Mouse (Mus musculus) bone marrow, adult 2 months (tissue): ENCODE data around the gene Gmds. TPM values are rescaled to one million over a fixed set of nuclear protein-coding genes. Genes with fewer than 3 reads are reported as not detected.
A peak's percentile ranks its signal among the peaks of the same experiment; 100 is the strongest.

Source experiments
- H3K27ac ChIP-seq: fragments of 200-500 bp; 2 replicates; pipeline ENCODE4 v1.5.1; 2012; ENCODE audit warnings: low read depth, mild to moderate bottlenecking, control low read depth, inconsistent platforms, low read length; ENCODE audit not compliant: control insufficient read depth, poor library complexity, insufficient read depth
- H3K4me1 ChIP-seq: fragments of 200-500 bp; 2 replicates; pipeline ENCODE4 v1.6.1; 2011; ENCODE audit warnings: low read length; ENCODE audit not compliant: control insufficient read depth, insufficient read depth
- H3K4me3 ChIP-seq: fragments of 200-500 bp; replicated peaks from 2 replicates; pipeline ENCODE3; 2011; ENCODE audit warnings: mild to moderate bottlenecking, low read depth, low read length, control low read depth; ENCODE audit not compliant: control insufficient read depth
- CTCF ChIP-seq: fragments of 200-500 bp; IDR thresholded peaks from 2 replicates; pipeline ENCODE4 v1.5.1; 2011; ENCODE audit warnings: low read length, control low read depth; ENCODE audit not compliant: control insufficient read depth, insufficient read depth
- POLR2A ChIP-seq: fragments of 200-500 bp; IDR thresholded peaks from 2 replicates; pipeline ENCODE4 v1.6.1; 2011; ENCODE audit warnings: low read depth, mild to moderate bottlenecking, control low read depth, low read length, borderline replicate concordance; ENCODE audit not compliant: control insufficient read depth
- WGBS: fragments of 180-500 bp; shearing (Covaris S2); methylation state at CpG from one replicate; pipeline ENCODE4 v1.1.7; 2018; 5-methylcytosine and 5-hydroxymethylcytosine counted together
- polyA plus RNA-seq: library from polyadenylated mRNA; stranded (reverse); fragments of >200 nt; gene quantifications from 2 replicates; pipeline ENCODE4 v1.2.4, GENCODE M21; 2011; ENCODE audit warnings: low replicate concordance; ENCODE audit not compliant: missing spikeins, insufficient read depth, insufficient read length

The Gmds gene
- 2.3 and 4.8 TPM in 2 replicates for polyA plus RNA-seq

GRCm38 (mm10) chr13:32338513-32339365, at the start of gene Gmds:
Gmds (minus strand) TSS chr13:32338740.
- no peaks in the 10 kb centered on the region for H3K4me1 ChIP-seq
- peak within 1 kb of the TSS; percentile 52 for H3K27ac ChIP-seq
- TF ChIP-seq POLR2A (peak; percentile 34; the same call in 1 of the 2 replicates), CTCF (no peak)
- 1% methylated on average over 52 of the region's 55 CpGs for WGBS
- H3K4me3 ChIP-seq: peak within 1 kb of the TSS; percentile 79

- TF ChIP-seq POLR2A: no peak
- Histone ChIP-seq H3K4me1 (no peaks in the 10 kb centered on the region), H3K27ac (no peak overlapping the region), H3K4me3 (no peak overlapping the region)
- WGBS: 68% methylated on average over 4 of the region's 4 CpGs
These were observed 47.0 kb upstream of the Gmds start for GRCm38 (mm10) chr13:32385421-32386092.

GRCm38 (mm10) chr13:32382227-32383010, 43.9 kb upstream of the Gmds start:
- 76% methylated on average over 6 of the region's 6 CpGs for WGBS
- no peak overlapping the region for H3K27ac ChIP-seq
- TF ChIP-seq POLR2A: no peak
- no peak for TF ChIP-seq CTCF

GRCm38 (mm10) chr13:32378634-32379033, 40.1 kb upstream of the Gmds start:
- H3K4me3 ChIP-seq: no peak overlapping the region
- WGBS: 17% methylated on average over 1 of the region's 1 CpGs
- no peak overlapping the region for H3K27ac ChIP-seq
- TF ChIP-seq CTCF (no peak), POLR2A (no peak)
- no peaks in the 10 kb centered on the region for H3K4me1 ChIP-seq

More at GRCm38 (mm10) chr13:32382227-32383010, 43.9 kb upstream of the Gmds start:
- H3K4me3 ChIP-seq: no peak overlapping the region
- no peaks in the 10 kb centered on the region for H3K4me1 ChIP-seq

GRCm38 (mm10) chr13:32372531-32372883, 34.0 kb upstream of the Gmds start:
- H3K4me1 ChIP-seq: no peaks in the 10 kb centered on the region
- H3K27ac ChIP-seq: no peak overlapping the region
- H3K4me3 ChIP-seq: no peak overlapping the region
- 45% methylated on average over 2 of the region's 2 CpGs for WGBS
- TF ChIP-seq CTCF (no peak), POLR2A (no peak)

- 71% methylated on average over 4 of the region's 4 CpGs for WGBS
- Histone ChIP-seq H3K27ac (no peak overlapping the region), H3K4me1 (no peaks in the 10 kb centered on the region), H3K4me3 (no peak overlapping the region)
- TF ChIP-seq CTCF (no peak), POLR2A (no peak)
These were observed 33.5 kb upstream of the Gmds start for GRCm38 (mm10) chr13:32371874-32372530.

- TF ChIP-seq POLR2A: no peak
- no peak overlapping the region for H3K27ac ChIP-seq
- no peak overlapping the region for H3K4me3 ChIP-seq
- no peaks in the 10 kb centered on the region for H3K4me1 ChIP-seq
- WGBS: 83% methylated on average over 7 of the region's 7 CpGs
These were observed 32.2 kb upstream of the Gmds start for GRCm38 (mm10) chr13:32370751-32371150.
